ENCODE assay signal across 8 mouse cellular contexts in genomic region chr19:37208176-37208755, GRCm38 (mm10). TPM values are rescaled to one million over a fixed set of nuclear protein-coding genes. Genes with fewer than 3 reads are reported as not detected.
DNase-seq lines count a peak whose midpoint lies in the region; ATAC-seq and TF ChIP-seq lines count a peak whose summit lies in the region.

TSS of gene Cpeb3 (minus strand) at chr19:37208601.

- no peaks in the 10 kb centered on the region for H3K27me3 ChIP-seq in MEL (ENCODE audit: control insufficient read depth in 1 of 2, insufficient read depth in 2 of 2, low read length in 2 of 2)
- H3K27me3 ChIP-seq in forebrain, embryonic 14.5 days (replicated peaks; ENCODE audit: control insufficient read depth, insufficient read depth, low read length), result no peaks in the 10 kb centered on the region
- H3K27me3 ChIP-seq in lung, embryonic 15.5 days, result no peaks in the 10 kb centered on the region

- TF ChIP-seq RAD21 in MEL (IDR thresholded peaks at IDR 0.05; ENCODE audit: low read depth, low read length), result no peak; the same call in 1 of the 2 replicates

- peak within 1 kb of the TSS; percentile 58 for H3K27ac ChIP-seq in MEL (ENCODE audit: control insufficient read depth, low read depth, low read length)
- peak within 1 kb of the TSS; percentile 97 for H3K27ac ChIP-seq in bone marrow, adult 2 months (ENCODE audit: control insufficient read depth, insufficient read depth, low read depth, low read length, poor library complexity)
- peak within 1 kb of the TSS; percentile 81 for H3K27ac ChIP-seq in forebrain, embryonic 14.5 days (ENCODE audit: low read depth, low read length)
- H3K27ac ChIP-seq in lung, embryonic 15.5 days, result peak within 1 kb of the TSS; percentile 89

- peak in 2 of 3 experiments; percentile 17 to 48; a peak in 3 of 6 replicates for TF ChIP-seq CTCF in MEL (IDR thresholded peaks at IDR 0.05 in 2 of 3, conservative IDR thresholded peaks at IDR 0.05 in 1 of 3; ENCODE audit: control insufficient read depth in 1 of 3, insufficient read depth in 1 of 3, low read depth in 2 of 3, low read length in 3 of 3, poor library complexity in 1 of 3, severe bottlenecking in 1 of 3)
- no peak; the same call in 1 of the 2 replicates for TF ChIP-seq CTCF in bone marrow, adult 2 months (IDR thresholded peaks at IDR 0.05; ENCODE audit: control insufficient read depth, insufficient read depth, low read length)

- peaks cover 14 to 51% of the 10 kb centered on the region in 2 experiments for H3K36me3 ChIP-seq in MEL (ENCODE audit: control insufficient read depth in 1 of 2, insufficient read depth in 2 of 2, low read length in 2 of 2)
- peaks cover 29% of the 10 kb centered on the region for H3K36me3 ChIP-seq in forebrain, embryonic 14.5 days (ENCODE audit: control insufficient read depth, insufficient read depth, low read length)
- H3K36me3 ChIP-seq in lung, embryonic 15.5 days, result peaks cover 20% of the 10 kb centered on the region

- intact Hi-C loops in heart, postnatal 36 days (cut with DNase I), result loop anchor here (5.0 kb wide), 1 partner anchor 281 kb away; the partner anchor contains the start of gene Btaf1

- H3K9me3 ChIP-seq in MEL (replicated peaks; ENCODE audit: insufficient read depth, low read length), result no peaks in the 10 kb centered on the region
- H3K9me3 ChIP-seq in forebrain, embryonic 14.5 days (replicated peaks; ENCODE audit: control insufficient read depth, low read length), result no peaks in the 10 kb centered on the region
- no peaks in the 10 kb centered on the region for H3K9me3 ChIP-seq in lung, embryonic 15.5 days

- peak within 1 kb of the TSS; percentile 83 for H3K4me2 ChIP-seq in forebrain, embryonic 14.5 days (ENCODE audit: low read length)
- H3K4me2 ChIP-seq in lung, embryonic 15.5 days, result peak within 1 kb of the TSS; percentile 77

- peaks cover 27% of the 10 kb centered on the region for H3K79me2 ChIP-seq in MEL (ENCODE audit: control insufficient read depth, insufficient read depth, low read length, poor library complexity)

- DNase-seq in MEL (ENCODE audit: low read depth, low spot score), result peak; percentile 53
- DNase-seq in forebrain, embryonic 14.5 days (ENCODE audit: low spot score), result peak; percentile 70
- DNase-seq in heart, postnatal 36 days, result peak; percentile 18 to 38
- peak; percentile 7 for DNase-seq in large intestine, adult 2 months (ENCODE audit: low read depth, low spot score)
- DNase-seq in retina, postnatal 7 days (ENCODE audit: low read depth, low spot score), result peak; percentile 13
- no peak for DNase-seq in T-cell, adult 2 months (ENCODE audit: low spot score)

- peak within 1 kb of the TSS; percentile 96 for H3K9ac ChIP-seq in MEL (ENCODE audit: control insufficient read depth, low read depth, low read length, poor library complexity, severe bottlenecking)
- H3K9ac ChIP-seq in forebrain, embryonic 14.5 days (ENCODE audit: low read length), result peak within 1 kb of the TSS; percentile 99
- H3K9ac ChIP-seq in lung, embryonic 15.5 days, result peak within 1 kb of the TSS; percentile 99

- no peak for TF ChIP-seq EP300 in MEL (IDR thresholded peaks at IDR 0.05; ENCODE audit: low read depth in 1 of 2, low read length in 2 of 2)

- TF ChIP-seq POLR2A in MEL (IDR thresholded peaks at IDR 0.05; ENCODE audit: control insufficient read depth in 1 of 2, insufficient read depth in 1 of 2, low read depth in 1 of 2, low read length in 2 of 2, poor library complexity in 1 of 2), result no peak
- no peak for TF ChIP-seq POLR2A in bone marrow, adult 2 months (IDR thresholded peaks at IDR 0.05; ENCODE audit: borderline replicate concordance, control insufficient read depth, low read depth, low read length)

- peaks cover 33 to 40% of the 10 kb centered on the region in 2 experiments for H3K4me1 ChIP-seq in MEL (ENCODE audit: control insufficient read depth in 1 of 2, insufficient read depth in 2 of 2, low read length in 2 of 2)
- H3K4me1 ChIP-seq in bone marrow, adult 2 months (ENCODE audit: control insufficient read depth, insufficient read depth, low read length), result peaks cover 4% of the 10 kb centered on the region; the same call in 1 of the 2 replicates
- peaks cover 14% of the 10 kb centered on the region for H3K4me1 ChIP-seq in forebrain, embryonic 14.5 days (ENCODE audit: control insufficient read depth, insufficient read depth, low read length)
- H3K4me1 ChIP-seq in lung, embryonic 15.5 days, result peaks cover 14% of the 10 kb centered on the region

- WGBS in bone marrow, adult 2 months, result under 1% methylated on average over 15 of the region's 15 CpGs
- under 1% methylated on average over 15 of the region's 15 CpGs for WGBS in forebrain, embryonic 14.5 days
- 1% methylated on average over 15 of the region's 15 CpGs for WGBS in large intestine, adult 2 months
- 1% methylated on average over 15 of the region's 15 CpGs for WGBS in lung, embryonic 15.5 days

- H3K4me3 ChIP-seq in MEL (ENCODE audit: control insufficient read depth in 1 of 2, insufficient read depth in 1 of 2, low read depth in 2 of 2, low read length in 2 of 2), result peak within 1 kb of the TSS; percentile 89 to 91
- peak within 1 kb of the TSS; percentile 89 for H3K4me3 ChIP-seq in bone marrow, adult 2 months (replicated peaks; ENCODE audit: control insufficient read depth, low read depth, low read length)
- H3K4me3 ChIP-seq in forebrain, embryonic 14.5 days (ENCODE audit: low read depth, low read length), result peak within 1 kb of the TSS; percentile 99
- H3K4me3 ChIP-seq in lung, embryonic 15.5 days, result peak within 1 kb of the TSS; percentile 95

- ATAC-seq in forebrain, embryonic 14.5 days, result no peak
- no peak for ATAC-seq in lung, embryonic 15.5 days (ENCODE audit: borderline replicate concordance, extremely low read depth, low FRiP score, low TSS enrichment)

TF ChIP-seq in MEL, 35 proteins besides CTCF, POLR2A, EP300 and RAD21:
- no peak for TF ChIP-seq BHLHE40 (IDR thresholded peaks at IDR 0.05; ENCODE audit: borderline replicate concordance, low read depth, low read length)
- TF ChIP-seq MXI1 (IDR thresholded peaks at IDR 0.05; ENCODE audit: low read depth, low read length), result 0 out of 2 replicates have a peak, but pooled peaks have one; percentile 32
- peak; percentile 32; the same call in 1 of the 2 replicates for TF ChIP-seq SIN3A (IDR thresholded peaks at IDR 0.05; ENCODE audit: low read length)
- 0 out of 2 replicates have a peak, but pooled peaks have one; percentile 38 for TF ChIP-seq CHD1 (IDR thresholded peaks at IDR 0.05; ENCODE audit: low read depth, low read length)
- TF ChIP-seq SMC3 (IDR thresholded peaks at IDR 0.05; ENCODE audit: low read depth, low read length), result peak; percentile 53

RNA-seq across cellular contexts. Expression of gene Cpeb3, which starts in this region (rescaled TPM):
- 0.29 and 0.35 TPM in 2 replicates for total RNA-seq in MEL (2012; rRNA removed)
- polyA plus RNA-seq in MEL (2012; ENCODE audit: insufficient read depth in 1 of 2, insufficient read length in 2 of 2, low read depth in 1 of 2, low replicate concordance in 2 of 2, missing spikeins in 1 of 2), result under 1 TPM in 1 of 2 experiments, not detected in 1; 0.93 TPM
- 6.1 and 9.1 TPM in 2 replicates for polyA plus RNA-seq in bone marrow, adult 2 months (2011; ENCODE audit: insufficient read depth, insufficient read length, low replicate concordance, missing spikeins)
- 3.1 and 4.1 TPM in 2 replicates for polyA plus RNA-seq in forebrain, embryonic 14.5 days (2014; fragmentation: Nextera tagmentation; extraction: Ambion mirVana)
- 10 to 100 TPM; 77.6 to 93.0 TPM for total RNA-seq in heart, postnatal 36 days (2021)
- polyA plus RNA-seq in large intestine, adult 2 months (2012; rRNA removed), result 1.1 and 2.6 TPM in 2 replicates
- 0.87 and 1.0 TPM in 2 replicates for polyA plus RNA-seq in lung, embryonic 15.5 days (2015; fragmentation: Nextera tagmentation; extraction: Ambion mirVana)

Comparison
In these comparisons a context has a peak if more than half of its experiments do, and no peak if none do; other contexts are left out.
1. RNA of gene Cpeb3 (total RNA-seq): 77.6 to 93.0 TPM in heart, postnatal 36 days; 0.29 to 0.35 TPM in MEL; every median in the first group is over 10 times any median in the second.
2. Peak in DNase-seq, H3K4me3 ChIP-seq, H3K27ac ChIP-seq and H3K9ac ChIP-seq in MEL; RNA of the gene not detected or under 1 TPM.
3. Peak in every context shown above with its lines, with median percentiles within 50 percentile points of each other: H3K27ac ChIP-seq, H3K4me3 ChIP-seq and H3K9ac ChIP-seq.